Mouse (Mus musculus) brain, embryonic 14.5 days (tissue): ENCODE data around the gene Pidd1.

Source experiments
- CTCF ChIP-seq: fragments of 200-500 bp; IDR thresholded peaks from 2 replicates; pipeline ENCODE4 v1.5.1; 2012; ENCODE audit warnings: inconsistent platforms, mild to moderate bottlenecking, moderate library complexity, borderline replicate concordance; ENCODE audit not compliant: insufficient read depth, insufficient read length; ENCODE audit errors: extremely low read depth
- POLR2A ChIP-seq: fragments of 200-500 bp; IDR thresholded peaks from 2 replicates; pipeline ENCODE4 v1.6.1; 2012; ENCODE audit warnings: mild to moderate bottlenecking, inconsistent platforms, borderline replicate concordance; ENCODE audit not compliant: poor library complexity, insufficient read depth, insufficient read length, severe bottlenecking; ENCODE audit errors: extremely low read depth

GRCm38 (mm10) chr7:141388487-141389109, 55.2 kb downstream of the Pidd1 start:
- TF ChIP-seq CTCF (no peak), POLR2A (no peak)
